Mouse (Mus musculus): ENCODE data around the gene Pdss2.

- TF ChIP-seq CTCF (IDR thresholded peaks at IDR 0.05; ENCODE audit: control insufficient read depth, insufficient read depth, insufficient replicate concordance, low read depth, low read length) (no peak), POLR2A (IDR thresholded peaks at IDR 0.05; ENCODE audit: control insufficient read depth, low read depth, low read length) (no peak)
Measured at GRCm38 (mm10) chr10:43200206-43200605, 21.1 kb upstream of the Pdss2 start.
